Mouse (Mus musculus): ENCODE data around the gene Slc8b1. TPM values are rescaled to one million over a fixed set of nuclear protein-coding genes. Genes with fewer than 3 reads are reported as not detected.

Slc8b1 gene
- polyA plus RNA-seq, 2 experiments from 2014 or later = 4.7 to 7.2 TPM

DNA sequence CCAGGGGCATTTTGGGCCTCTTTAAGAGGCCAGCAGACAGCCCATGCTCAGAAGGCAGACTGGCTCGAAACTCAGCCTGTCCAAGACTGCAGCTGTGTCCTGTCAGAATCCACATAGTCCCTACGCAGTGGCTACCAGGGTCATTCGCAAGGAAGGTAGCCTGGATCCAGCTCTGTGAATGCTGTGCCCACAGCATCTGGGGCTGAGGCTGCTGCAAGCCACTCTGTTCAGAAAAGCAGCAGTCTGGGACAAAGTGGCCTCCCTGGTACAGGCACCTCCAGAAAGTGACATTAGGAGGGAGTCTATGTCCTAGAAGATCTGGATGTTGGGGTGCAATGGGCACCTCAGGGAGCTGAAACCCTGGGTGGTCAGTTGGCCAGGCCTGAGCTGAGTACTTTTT is 58.8 kb downstream of the Slc8b1 start:
- no peak for ATAC-seq

- no peak for ATAC-seq
Measured at GRCm38 (mm10) chr5:120570289-120570897, 59.4 kb downstream of the Slc8b1 start.

DNA sequence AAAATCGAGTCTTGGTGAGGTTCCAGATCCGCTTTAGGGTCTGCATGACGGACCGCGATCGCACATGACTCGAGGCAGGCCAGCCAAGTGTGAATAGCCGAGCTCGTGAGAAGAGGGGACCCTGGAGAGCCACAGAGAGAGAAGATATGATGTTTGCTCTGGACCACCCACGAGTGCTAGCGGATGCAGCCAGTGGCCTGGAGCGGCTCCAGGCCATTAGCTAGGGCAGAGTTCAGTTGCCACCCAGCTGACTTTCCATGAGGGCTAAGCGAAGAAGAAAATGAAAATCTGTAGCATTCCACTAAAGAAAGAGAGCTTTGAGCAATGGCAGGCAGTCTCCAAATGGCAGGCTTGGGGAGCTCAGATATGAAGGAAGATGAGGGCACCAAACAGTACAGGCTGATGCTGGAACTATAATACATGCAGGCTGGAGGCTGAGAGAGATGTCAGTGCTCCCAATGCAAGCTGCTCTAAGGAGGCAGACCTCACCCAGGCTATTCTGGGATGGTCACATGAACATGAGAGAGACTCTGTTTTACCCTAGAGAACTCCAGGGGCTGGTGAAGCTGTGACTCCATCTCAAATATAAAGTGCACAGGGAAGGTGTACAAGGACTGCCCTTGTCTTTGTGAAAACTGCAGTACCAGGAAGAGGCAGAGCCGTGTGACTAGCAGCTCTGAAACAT is 60.2 kb downstream of the Slc8b1 start:
- no peak for ATAC-seq

GRCm38 (mm10) chr5:120574469-120575063 is 63.6 kb downstream of the Slc8b1 start:
- no peak for ATAC-seq

GRCm38 (mm10) chr5:120576781-120577301 is 65.9 kb downstream of the Slc8b1 start:
- ATAC-seq = no peak

- no peak for ATAC-seq
Measured at GRCm38 (mm10) chr5:120577935-120578441, 67.0 kb downstream of the Slc8b1 start.

DNA sequence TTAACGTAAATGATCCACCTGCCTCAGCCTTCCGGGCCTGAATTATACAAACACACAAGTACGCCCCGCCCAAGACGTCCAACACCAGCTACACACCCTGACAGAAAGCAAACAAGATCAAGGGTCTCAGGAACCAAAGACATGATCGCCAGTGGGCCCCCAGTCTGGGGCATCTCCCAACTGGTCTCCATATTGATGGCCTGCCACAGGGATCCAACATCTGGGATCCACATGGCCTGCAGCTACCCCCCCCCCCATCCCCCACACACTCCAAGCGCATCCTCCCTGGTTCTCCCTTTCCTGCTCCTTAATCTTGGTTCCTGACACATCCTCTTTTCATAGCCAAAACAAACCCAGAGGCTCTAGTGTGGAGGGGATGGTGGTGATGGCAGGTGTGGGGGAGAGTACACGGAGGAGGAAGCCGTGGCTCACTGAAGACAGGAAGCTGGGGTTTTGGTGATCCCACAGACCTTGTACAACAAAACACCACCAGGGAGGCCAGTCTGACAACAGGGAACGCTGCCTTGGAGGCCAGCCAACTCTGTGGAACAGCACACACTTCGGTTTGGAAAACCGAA is 67.6 kb downstream of the Slc8b1 start:
- ATAC-seq = peak; percentile 81

DNA sequence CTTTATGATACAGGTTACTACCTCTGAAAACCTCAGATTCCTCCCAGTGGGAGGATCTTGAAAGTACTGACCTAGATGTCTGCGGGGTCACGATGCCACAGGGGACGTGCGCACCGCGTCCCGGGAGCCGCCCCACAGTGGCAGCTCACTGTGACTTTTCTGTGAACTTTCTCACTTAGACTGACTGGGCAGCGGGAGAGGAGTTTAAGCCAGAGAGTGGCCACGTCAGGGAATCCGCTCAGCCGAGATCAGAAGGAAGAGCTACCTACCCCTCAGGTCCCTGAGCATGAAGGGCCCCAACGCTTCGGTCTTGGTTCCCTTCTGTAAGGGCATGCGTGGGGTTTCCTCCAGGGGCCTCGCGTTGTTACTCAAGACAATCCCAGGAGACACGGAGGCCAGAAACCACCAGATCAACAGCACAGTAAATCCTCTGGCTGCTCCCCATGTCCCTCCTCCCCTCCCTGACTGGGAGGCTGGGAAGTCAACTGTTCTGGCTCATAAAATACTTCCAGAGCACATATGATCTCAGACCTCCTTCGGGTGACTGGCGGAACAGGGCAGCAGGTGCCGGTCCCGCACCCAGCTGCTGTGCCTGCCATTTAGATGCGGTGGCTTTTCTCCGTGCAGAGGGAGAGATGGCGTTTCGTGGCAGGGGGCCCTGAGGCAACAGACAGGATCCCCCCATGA is 68.4 kb downstream of the Slc8b1 start:
- ATAC-seq = no peak

DNA sequence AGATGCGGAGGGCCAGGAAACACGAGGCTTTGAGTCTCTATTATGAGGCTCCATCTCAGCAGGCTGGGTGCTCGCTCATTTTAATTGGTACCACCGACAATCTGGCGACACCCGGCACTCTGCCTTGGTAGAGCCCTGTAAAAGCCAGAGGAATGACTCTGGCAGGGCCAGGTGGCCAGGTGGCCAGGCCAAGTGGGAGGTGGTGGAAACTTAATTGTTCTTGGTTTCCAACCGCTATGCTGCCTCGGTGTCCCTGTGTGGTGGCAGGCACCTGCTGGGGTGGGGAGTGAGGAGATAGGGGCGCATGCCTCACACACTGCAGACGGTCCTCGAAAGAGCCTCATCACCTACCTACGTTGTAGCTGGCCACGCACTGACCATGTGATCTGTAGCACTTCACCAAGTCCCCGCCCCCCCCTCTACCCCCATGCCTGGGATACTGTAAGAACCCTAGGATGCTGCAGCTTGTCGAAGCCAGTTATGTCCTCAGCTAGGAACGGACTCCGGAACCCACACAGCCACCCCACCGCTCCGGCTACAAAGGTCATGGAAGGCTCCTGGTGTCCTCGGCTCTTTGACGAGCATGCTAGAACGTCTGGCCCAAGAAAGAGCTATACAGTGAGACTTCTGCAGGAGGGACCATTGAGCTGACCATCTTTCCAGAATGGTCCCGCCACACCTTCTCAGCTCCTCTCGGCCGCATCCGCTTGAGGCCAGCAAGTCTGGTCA is 69.1 kb downstream of the Slc8b1 start:
- ATAC-seq = no peak

- no peak for ATAC-seq
Measured at GRCm38 (mm10) chr5:120582002-120582401, 71.0 kb downstream of the Slc8b1 start.

DNA sequence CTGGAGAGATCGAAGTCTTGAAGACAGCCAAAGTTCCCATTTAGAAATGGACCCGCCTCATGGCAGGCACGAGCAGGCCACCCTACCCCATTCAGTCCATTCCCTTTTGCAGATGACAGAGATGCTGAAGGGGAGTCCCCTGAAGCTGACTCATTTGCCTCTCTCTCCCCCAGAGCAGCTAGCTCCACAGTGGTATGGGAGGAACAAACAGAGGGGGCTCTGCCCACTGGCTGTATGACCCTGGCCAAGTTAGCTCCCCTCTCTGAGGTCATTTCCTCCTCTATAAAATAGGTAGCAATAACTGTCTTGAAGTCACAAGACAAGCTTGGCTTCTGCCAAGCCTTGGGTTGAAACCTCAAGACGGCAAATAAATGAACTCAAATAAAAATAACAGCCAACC is 72.5 kb downstream of the Slc8b1 start:
- peak; percentile 21 for ATAC-seq

Other genes starting within 250 kb of the Slc8b1 start
- gene Lhx5, start 79.5 kb upstream of the Slc8b1 start, polyA plus RNA-seq (2017; shearing (Covaris generic)) = not detected
- gene Sdsl, start 38.4 kb upstream of the Slc8b1 start, polyA plus RNA-seq (2017; shearing (Covaris generic)) = not detected
- gene Sds, start 34.6 kb upstream of the Slc8b1 start, polyA plus RNA-seq (2017; shearing (Covaris generic)) = not detected
- 1 to 10 TPM; 3.8 to 4.7 TPM for gene Plbd2, start 7.5 kb upstream of the Slc8b1 start, polyA plus RNA-seq (2017; shearing (Covaris generic))
- 10 to 100 TPM; 10.9 to 13.0 TPM for gene Tpcn1, start 77.5 kb downstream of the Slc8b1 start, polyA plus RNA-seq (2017; shearing (Covaris generic))
- gene Iqcd, start 77.8 kb downstream of the Slc8b1 start, polyA plus RNA-seq (2017; shearing (Covaris generic)) = under 1 TPM; 0.41 to 0.70 TPM
- gene Rita1, start 101.4 kb downstream of the Slc8b1 start, polyA plus RNA-seq (2017; shearing (Covaris generic)) = 1 to 10 TPM; 1.1 to 2.4 TPM
- 10 to 100 TPM; 11.7 to 18.4 TPM for gene Ddx54, start 101.6 kb downstream of the Slc8b1 start, polyA plus RNA-seq (2017; shearing (Covaris generic))
- gene Cfap73, start 123.1 kb downstream of the Slc8b1 start, polyA plus RNA-seq (2017; shearing (Covaris generic)) = not detected
- 10 to 100 TPM in 1 of 2 experiments, 1 to 10 TPM in 1; 7.6 to 11.4 TPM for gene Rasal1, start 137.6 kb downstream of the Slc8b1 start, polyA plus RNA-seq (2017; shearing (Covaris generic))
- 10 to 100 TPM; 45.6 to 48.2 TPM for gene Dtx1, start 200.8 kb downstream of the Slc8b1 start, polyA plus RNA-seq (2017; shearing (Covaris generic))
- 1 to 10 TPM; 1.9 to 2.5 TPM for gene Oas2, start 238.7 kb downstream of the Slc8b1 start, polyA plus RNA-seq (2017; shearing (Covaris generic))

All from activated CD4-positive, CD25-positive, alpha-beta regulatory T cell, adult 4 months (primary cell).